Comparison of ENCODE assay signal across 9 mouse cellular contexts in genomic region chr19:46607424-46607823, GRCm38 (mm10). TPM values are rescaled to one million over a fixed set of nuclear protein-coding genes. Genes with fewer than 3 reads are reported as not detected.
A peak's percentile ranks its signal among the peaks of the same experiment; 100 is the strongest.
DNase-seq lines count a peak whose midpoint lies in the region; ATAC-seq and TF ChIP-seq lines count a peak whose summit lies in the region.
"Had no signal": no experiment of that assay in that cellular context is flagged by ENCODE, and none has a peak within 500 bp of the region (broad histone marks: within the 10 kb centered on the region; RNA-seq: fewer than 3 reads in every experiment).

No protein-coding gene starts in this region.

- H3K4me3 ChIP-seq in layer of hippocampus, adult 2 months: no peak overlapping the region
- H3K4me3 ChIP-seq in forebrain, embryonic 15.5 days: no peak overlapping the region
- H3K4me3 ChIP-seq: limb, embryonic 12.5 days had no signal

- no peaks in the 10 kb centered on the region for H3K27me3 ChIP-seq in forebrain, embryonic 15.5 days
- H3K27me3 ChIP-seq: limb, embryonic 12.5 days had no signal

- peak; percentile 83 for TF ChIP-seq CTCF in layer of hippocampus, adult 2 months (conservative IDR thresholded peaks at IDR 0.05)

- H3K27ac ChIP-seq in layer of hippocampus, adult 2 months: no peak overlapping the region
- no peak overlapping the region for H3K27ac ChIP-seq in forebrain, embryonic 15.5 days (replicated peaks)
- H3K27ac ChIP-seq: limb, embryonic 12.5 days had no signal

- peak; percentile 42 to 46; a peak in 2 of 4 replicates for ATAC-seq in hematopoietic stem cell, adult 5-6 weeks (replicated peaks in 1 of 2; ENCODE audit: insufficient read depth in 1 of 2, low FRiP score in 2 of 2, low TSS enrichment in 1 of 2, low read depth in 1 of 2, poor library complexity in 2 of 2, severe bottlenecking in 2 of 2)
- peak; percentile 44; the same call in 1 of the 2 replicates for ATAC-seq in neutrophil, adult 5-6 weeks (ENCODE audit: extremely low read depth, insufficient number of reproducible peaks, low FRiP score, poor library complexity, severe bottlenecking)
- no peak for ATAC-seq in forebrain, embryonic 15.5 days (replicated peaks)

- H3K9me3 ChIP-seq in forebrain, embryonic 15.5 days: no peaks in the 10 kb centered on the region
- H3K9me3 ChIP-seq: limb, embryonic 12.5 days had no signal

- peaks cover 31% of the 10 kb centered on the region for H3K36me3 ChIP-seq in forebrain, embryonic 15.5 days

- no peak overlapping the region for H3K4me2 ChIP-seq in forebrain, embryonic 15.5 days (replicated peaks)
- H3K4me2 ChIP-seq: limb, embryonic 12.5 days had no signal

- H3K9ac ChIP-seq in forebrain, embryonic 15.5 days (replicated peaks): no peak overlapping the region
- H3K9ac ChIP-seq: limb, embryonic 12.5 days had no signal

- WGBS in forebrain, embryonic 15.5 days: 76% methylated on average over 7 of the region's 7 CpGs

- peak in 1 of 2 experiments; percentile 39 for DNase-seq in layer of hippocampus, adult 2 months (ENCODE audit: low spot score in 2 of 2)
- DNase-seq in layer of hippocampus, postnatal 14 days (ENCODE audit: low spot score in 2 of 2): no peak
- DNase-seq in NIH3T3 (ENCODE audit: low read depth): peak; percentile 22
- DNase-seq in ovary, adult 18-20 months (ENCODE audit: low spot score): no peak
- DNase-seq in embryo, embryonic 10 days (ENCODE audit: low spot score): no peak

- no peaks in the 10 kb centered on the region for H3K4me1 ChIP-seq in forebrain, embryonic 15.5 days
- H3K4me1 ChIP-seq: limb, embryonic 12.5 days had no signal

RNA-seq across cellular contexts. Expression of gene Wbp1l, which starts 8.5 kb away (rescaled TPM):
- 10 to 100 TPM; 33.5 to 38.0 TPM for total RNA-seq in layer of hippocampus, adult 2 months (2021)
- 10 to 100 TPM; 39.8 to 41.8 TPM for total RNA-seq in layer of hippocampus, postnatal 14 days (2021)
- 40.5 and 41.6 TPM in 2 replicates for total RNA-seq in hematopoietic stem cell, adult 5-6 weeks (2017)
- 77.1 and 79.3 TPM in 2 replicates for total RNA-seq in neutrophil, adult 5-6 weeks (2017)
- polyA plus RNA-seq in forebrain, embryonic 15.5 days (2015; fragmentation: Nextera tagmentation; extraction: Ambion mirVana): 39.7 and 41.7 TPM in 2 replicates

RNA-seq across cellular contexts. Expression of gene Sfxn2, which starts 34.3 kb away (rescaled TPM):
- 1 to 10 TPM; 7.4 to 8.3 TPM for total RNA-seq in layer of hippocampus, adult 2 months (2021)
- 1 to 10 TPM; 8.2 to 8.3 TPM for total RNA-seq in layer of hippocampus, postnatal 14 days (2021)
- total RNA-seq in hematopoietic stem cell, adult 5-6 weeks (2017): 7.8 and 12.5 TPM in 2 replicates
- 20.3 and 21.1 TPM in 2 replicates for total RNA-seq in neutrophil, adult 5-6 weeks (2017)
- 12.6 and 13.7 TPM in 2 replicates for polyA plus RNA-seq in forebrain, embryonic 15.5 days (2015; fragmentation: Nextera tagmentation; extraction: Ambion mirVana)

RNA-seq across cellular contexts. Expression of gene Arl3, which starts 34.4 kb away (rescaled TPM):
- 100 to 1,000 TPM; 122 to 129 TPM for total RNA-seq in layer of hippocampus, adult 2 months (2021)
- 100 to 1,000 TPM; 111 to 121 TPM for total RNA-seq in layer of hippocampus, postnatal 14 days (2021)
- total RNA-seq in hematopoietic stem cell, adult 5-6 weeks (2017): 28.8 and 35.8 TPM in 2 replicates
- total RNA-seq in neutrophil, adult 5-6 weeks (2017): 26.3 and 31.1 TPM in 2 replicates
- polyA plus RNA-seq in forebrain, embryonic 15.5 days (2015; fragmentation: Nextera tagmentation; extraction: Ambion mirVana): 238 and 241 TPM in 2 replicates
